Mouse (Mus musculus): ENCODE results near the gene Fermt3. TPM values are rescaled to one million over a fixed set of nuclear protein-coding genes. Genes with fewer than 3 reads are reported as not detected.

Fermt3 gene
- polyA plus RNA-seq, 1 experiment = 4.8 TPM

- DNase-seq (ENCODE audit: low read depth) = no peak
- TF ChIP-seq POLR2A (IDR thresholded peaks at IDR 0.05; ENCODE audit: borderline replicate concordance, extremely low read depth, insufficient read depth, insufficient read length, poor library complexity, severe bottlenecking) (no peak), CTCF (IDR thresholded peaks at IDR 0.05; ENCODE audit: borderline replicate concordance, extremely low read depth, insufficient read depth, insufficient read length) (no peak)
Observed at GRCm38 (mm10) chr19:7029531-7029930, 10.3 kb upstream of the Fermt3 start.

- DNase-seq (ENCODE audit: low read depth) = peak; percentile 74
- TF ChIP-seq POLR2A (IDR thresholded peaks at IDR 0.05; ENCODE audit: borderline replicate concordance, extremely low read depth, insufficient read depth, insufficient read length, poor library complexity, severe bottlenecking) = no peak
- peak; percentile 75 for TF ChIP-seq CTCF (IDR thresholded peaks at IDR 0.05; ENCODE audit: borderline replicate concordance, extremely low read depth, insufficient read depth, insufficient read length)
Observed at GRCm38 (mm10) chr19:7020224-7020641, 964 bp upstream of the Fermt3 start.

GRCm38 (mm10) chr19:7018546-7018945 lies 723 bp downstream of the Fermt3 start:
- TF ChIP-seq CTCF (IDR thresholded peaks at IDR 0.05; ENCODE audit: borderline replicate concordance, extremely low read depth, insufficient read depth, insufficient read length) (no peak), POLR2A (IDR thresholded peaks at IDR 0.05; ENCODE audit: borderline replicate concordance, extremely low read depth, insufficient read depth, insufficient read length, poor library complexity, severe bottlenecking) (no peak)
- no peak for DNase-seq (ENCODE audit: low read depth)

GRCm38 (mm10) chr19:7017541-7018457 lies 1.5 kb downstream of the Fermt3 start:
- no peak for TF ChIP-seq POLR2A (IDR thresholded peaks at IDR 0.05; ENCODE audit: borderline replicate concordance, extremely low read depth, insufficient read depth, insufficient read length, poor library complexity, severe bottlenecking)
- TF ChIP-seq CTCF (IDR thresholded peaks at IDR 0.05; ENCODE audit: borderline replicate concordance, extremely low read depth, insufficient read depth, insufficient read length) = no peak
- no peak for DNase-seq (ENCODE audit: low read depth)

- TF ChIP-seq POLR2A (IDR thresholded peaks at IDR 0.05; ENCODE audit: borderline replicate concordance, extremely low read depth, insufficient read depth, insufficient read length, poor library complexity, severe bottlenecking) = no peak
- TF ChIP-seq CTCF (IDR thresholded peaks at IDR 0.05; ENCODE audit: borderline replicate concordance, extremely low read depth, insufficient read depth, insufficient read length) = no peak
- no peak for DNase-seq (ENCODE audit: low read depth)
Observed at GRCm38 (mm10) chr19:7014481-7015135, 4.7 kb downstream of the Fermt3 start.

GRCm38 (mm10) chr19:7013984-7014383 lies 5.3 kb downstream of the Fermt3 start:
- no peak for DNase-seq (ENCODE audit: low read depth)
- TF ChIP-seq CTCF (IDR thresholded peaks at IDR 0.05; ENCODE audit: borderline replicate concordance, extremely low read depth, insufficient read depth, insufficient read length) (no peak), POLR2A (IDR thresholded peaks at IDR 0.05; ENCODE audit: borderline replicate concordance, extremely low read depth, insufficient read depth, insufficient read length, poor library complexity, severe bottlenecking) (no peak)

GRCm38 (mm10) chr19:7012426-7012825 lies 6.8 kb downstream of the Fermt3 start:
- TF ChIP-seq CTCF (IDR thresholded peaks at IDR 0.05; ENCODE audit: borderline replicate concordance, extremely low read depth, insufficient read depth, insufficient read length) (no peak), POLR2A (IDR thresholded peaks at IDR 0.05; ENCODE audit: borderline replicate concordance, extremely low read depth, insufficient read depth, insufficient read length, poor library complexity, severe bottlenecking) (no peak)

GRCm38 (mm10) chr19:7006892-7007593 lies 12.2 kb downstream of the Fermt3 start:
- TF ChIP-seq CTCF (IDR thresholded peaks at IDR 0.05; ENCODE audit: borderline replicate concordance, extremely low read depth, insufficient read depth, insufficient read length) = no peak
- no peak for TF ChIP-seq POLR2A (IDR thresholded peaks at IDR 0.05; ENCODE audit: borderline replicate concordance, extremely low read depth, insufficient read depth, insufficient read length, poor library complexity, severe bottlenecking)
- no peak for DNase-seq (ENCODE audit: low read depth)

More at GRCm38 (mm10) chr19:7012426-7012825, 6.8 kb downstream of the Fermt3 start:
- DNase-seq (ENCODE audit: low read depth) = no peak

- no peak for DNase-seq (ENCODE audit: low read depth)
- TF ChIP-seq POLR2A (IDR thresholded peaks at IDR 0.05; ENCODE audit: borderline replicate concordance, extremely low read depth, insufficient read depth, insufficient read length, poor library complexity, severe bottlenecking) (no peak), CTCF (IDR thresholded peaks at IDR 0.05; ENCODE audit: borderline replicate concordance, extremely low read depth, insufficient read depth, insufficient read length) (no peak)
Observed at GRCm38 (mm10) chr19:6999360-7000063, 19.8 kb downstream of the Fermt3 start.

- DNase-seq (ENCODE audit: low read depth) = no peak
- TF ChIP-seq POLR2A (IDR thresholded peaks at IDR 0.05; ENCODE audit: borderline replicate concordance, extremely low read depth, insufficient read depth, insufficient read length, poor library complexity, severe bottlenecking) = no peak
- TF ChIP-seq CTCF (IDR thresholded peaks at IDR 0.05; ENCODE audit: borderline replicate concordance, extremely low read depth, insufficient read depth, insufficient read length) = no peak
Observed at GRCm38 (mm10) chr19:6997721-6998290, 21.5 kb downstream of the Fermt3 start.
